Mouse (Mus musculus) MEL (cell line): Measurements from ENCODE around the gene Tmem190. TPM values are rescaled to one million over a fixed set of nuclear protein-coding genes. Genes with fewer than 3 reads are reported as not detected.

Experiments
- DNase-seq: peaks from one replicate; pipeline ENCODE4 v3.0.0; 2011; ENCODE audit warnings: low read depth, low spot score
- H3K27ac ChIP-seq: 2 replicates; pipeline ENCODE4 v1.5.1; 2012; ENCODE audit warnings: low read depth, mild to moderate bottlenecking, control low read depth, low read length, moderate library complexity; ENCODE audit not compliant: control insufficient read depth
- H3K27me3 ChIP-seq, 2 experiments: fragments of 150-350 bp in 1 of 2; sonication (generic) in 1 of 2; 2 replicates each; pipeline ENCODE4 v1.6.1; 2012; ENCODE audit warnings: low read length in 2 of 2, mild to moderate bottlenecking in 2 of 2, improper control_type of control experiment in 1 of 2, moderate library complexity in 1 of 2; ENCODE audit not compliant: insufficient read depth in 2 of 2, control insufficient read depth in 1 of 2
- H3K36me3 ChIP-seq, 2 experiments: 2 replicates each; pipeline ENCODE4 v1.6.1; 2012 to 2014; ENCODE audit warnings: low read length in 2 of 2, improper control_type of control experiment in 1 of 2, inconsistent platforms in 1 of 2, mild to moderate bottlenecking in 1 of 2; ENCODE audit not compliant: insufficient read depth in 2 of 2, control insufficient read depth in 1 of 2
- H3K4me1 ChIP-seq, 2 experiments: fragments of 150-350 bp in 1 of 2; sonication (generic) in 1 of 2; 2 replicates each; pipeline ENCODE4 v1.6.1; 2012; ENCODE audit warnings: low read length in 2 of 2, improper control_type of control experiment in 1 of 2, mild to moderate bottlenecking in 1 of 2; ENCODE audit not compliant: insufficient read depth in 2 of 2, control insufficient read depth in 1 of 2
- H3K4me3 ChIP-seq, 2 experiments: fragments of 150-350 bp in 1 of 2; sonication (generic) in 1 of 2; 2 replicates each; pipeline ENCODE4 v1.5.1; 2012; ENCODE audit warnings: low read depth in 2 of 2, low read length in 2 of 2, mild to moderate bottlenecking in 2 of 2, moderate library complexity in 2 of 2, control low read depth in 1 of 2, improper control_type of control experiment in 1 of 2; ENCODE audit not compliant: control insufficient read depth in 1 of 2, insufficient read depth in 1 of 2
- H3K79me2 ChIP-seq: 2 replicates; pipeline ENCODE4 v1.6.1; 2012; ENCODE audit warnings: mild to moderate bottlenecking, low read length, moderate library complexity; ENCODE audit not compliant: control insufficient read depth, poor library complexity, insufficient read depth
- H3K9ac ChIP-seq: 2 replicates; pipeline ENCODE4 v1.6.1; 2012; ENCODE audit warnings: low read depth, mild to moderate bottlenecking, control low read depth, low read length, moderate library complexity; ENCODE audit not compliant: control insufficient read depth, poor library complexity, severe bottlenecking
- H3K9me3 ChIP-seq: fragments of 150-350 bp; sonication (generic); replicated peaks from 2 replicates; pipeline ENCODE4 v1.6.1; 2012; ENCODE audit warnings: mild to moderate bottlenecking, low read length, improper control_type of control experiment, moderate library complexity; ENCODE audit not compliant: insufficient read depth
- BHLHE40 ChIP-seq: IDR thresholded peaks from 2 replicates; pipeline ENCODE4 v1.6.1; 2012; ENCODE audit warnings: low read depth, mild to moderate bottlenecking, inconsistent platforms, low read length, improper control_type of control experiment, borderline replicate concordance
- CHD1 ChIP-seq: IDR thresholded peaks from 2 replicates; pipeline ENCODE4 v1.6.1; 2012; ENCODE audit warnings: low read depth, mild to moderate bottlenecking, inconsistent platforms, low read length, improper control_type of control experiment
- CHD2 ChIP-seq: IDR thresholded peaks from 2 replicates; pipeline ENCODE4 v1.6.1; 2011; ENCODE audit warnings: low read length, improper control_type of control experiment
- CTCF ChIP-seq, 3 experiments: IDR thresholded peaks in 2 of 3; conservative IDR thresholded peaks in 1 of 3; 2 replicates each; pipeline ENCODE4 v1.5.1; 2011 to 2012; ENCODE audit warnings: low read length in 3 of 3, low read depth in 2 of 3, mild to moderate bottlenecking in 2 of 3, improper control_type of control experiment in 1 of 3, inconsistent platforms in 1 of 3, mixed read lengths in 1 of 3, moderate library complexity in 1 of 3; ENCODE audit not compliant: control insufficient read depth in 1 of 3, insufficient read depth in 1 of 3, poor library complexity in 1 of 3, severe bottlenecking in 1 of 3
- E2F4 ChIP-seq: IDR thresholded peaks from 2 replicates; pipeline ENCODE4 v1.6.1; 2011; ENCODE audit warnings: low read depth, low read length, improper control_type of control experiment, borderline replicate concordance
- ELF1 ChIP-seq: IDR thresholded peaks from 2 replicates; pipeline ENCODE4 v1.6.1; 2014; ENCODE audit warnings: low read depth, mild to moderate bottlenecking, inconsistent platforms, low read length, improper control_type of control experiment, moderate library complexity
- GABPA ChIP-seq: IDR thresholded peaks from 2 replicates; pipeline ENCODE4 v1.6.1; 2012; ENCODE audit warnings: low read depth, mild to moderate bottlenecking, inconsistent platforms, low read length, improper control_type of control experiment, moderate library complexity
- HCFC1 ChIP-seq: IDR thresholded peaks from 2 replicates; pipeline ENCODE4 v1.6.1; 2012; ENCODE audit warnings: low read depth, mild to moderate bottlenecking, inconsistent platforms, low read length, improper control_type of control experiment, moderate library complexity
- JUND ChIP-seq: IDR thresholded peaks from 2 replicates; pipeline ENCODE4 v1.6.1; 2011; ENCODE audit warnings: low read depth, mild to moderate bottlenecking, improper control_type of control experiment, low read length
- MAFK ChIP-seq: IDR thresholded peaks from 2 replicates; pipeline ENCODE4 v1.6.1; 2011; ENCODE audit warnings: low read depth, mild to moderate bottlenecking, low read length, improper control_type of control experiment, borderline replicate concordance
- MAX ChIP-seq: IDR thresholded peaks from 2 replicates; pipeline ENCODE4 v1.6.1; 2011; ENCODE audit warnings: low read length, improper control_type of control experiment
- MAZ ChIP-seq: IDR thresholded peaks from 2 replicates; pipeline ENCODE4 v1.6.1; 2012; ENCODE audit warnings: low read depth, mild to moderate bottlenecking, inconsistent platforms, low read length, improper control_type of control experiment
- MYB ChIP-seq: IDR thresholded peaks from 2 replicates; pipeline ENCODE4 v1.6.1; 2011; ENCODE audit warnings: mild to moderate bottlenecking, low read depth, low read length, improper control_type of control experiment
- MYC ChIP-seq: IDR thresholded peaks from 2 replicates; pipeline ENCODE4 v1.6.1; 2011; ENCODE audit warnings: low read depth, mild to moderate bottlenecking, low read length, improper control_type of control experiment, moderate library complexity
- NELFE ChIP-seq: IDR thresholded peaks from 2 replicates; pipeline ENCODE4 v1.6.1; 2011; ENCODE audit warnings: low read depth, low read length, improper control_type of control experiment
- POLR2A ChIP-seq, 2 experiments: IDR thresholded peaks; 2 replicates each; pipeline ENCODE4 v1.6.1; 2011 to 2012; ENCODE audit warnings: low read length in 2 of 2, mild to moderate bottlenecking in 2 of 2, control low read depth in 1 of 2, improper control_type of control experiment in 1 of 2, low read depth in 1 of 2, moderate library complexity in 1 of 2; ENCODE audit not compliant: control insufficient read depth in 1 of 2, insufficient read depth in 1 of 2, poor library complexity in 1 of 2
- POLR2AphosphoS2 ChIP-seq: IDR thresholded peaks from 2 replicates; pipeline ENCODE4 v1.6.1; 2011; ENCODE audit warnings: low read length, improper control_type of control experiment
- POLR2AphosphoS5 ChIP-seq: IDR thresholded peaks from 2 replicates; pipeline ENCODE4 v1.6.1; 2012; ENCODE audit warnings: low read depth, borderline replicate concordance, mild to moderate bottlenecking, inconsistent platforms, low read length, moderate library complexity, mixed read lengths
- RAD21 ChIP-seq: IDR thresholded peaks from 2 replicates; pipeline ENCODE4 v1.6.1; 2011; ENCODE audit warnings: mild to moderate bottlenecking, low read depth, low read length, improper control_type of control experiment
- RCOR1 ChIP-seq: IDR thresholded peaks from 2 replicates; pipeline ENCODE4 v1.6.1; 2012; ENCODE audit warnings: low read depth, mild to moderate bottlenecking, inconsistent platforms, low read length, improper control_type of control experiment
- SMC3 ChIP-seq: IDR thresholded peaks from 2 replicates; pipeline ENCODE4 v1.6.1; 2011; ENCODE audit warnings: low read depth, low read length, improper control_type of control experiment
- TBP ChIP-seq: IDR thresholded peaks from 2 replicates; pipeline ENCODE4 v1.8.0; 2011; ENCODE audit warnings: low read depth, low read length, improper control_type of control experiment
- TCF12 ChIP-seq: IDR thresholded peaks from 2 replicates; pipeline ENCODE4 v1.6.1; 2014; ENCODE audit warnings: low read depth, mild to moderate bottlenecking, inconsistent platforms, low read length, improper control_type of control experiment, moderate library complexity
- UBTF ChIP-seq: IDR thresholded peaks from 2 replicates; pipeline ENCODE4 v1.6.1; 2012; ENCODE audit warnings: low read depth, mild to moderate bottlenecking, inconsistent platforms, low read length, improper control_type of control experiment, moderate library complexity, borderline replicate concordance; ENCODE audit not compliant: insufficient read depth
- USF1 ChIP-seq: IDR thresholded peaks from 2 replicates; pipeline ENCODE4 v1.6.1; 2014; ENCODE audit warnings: low read depth, mild to moderate bottlenecking, inconsistent platforms, low read length, improper control_type of control experiment, moderate library complexity
- USF2 ChIP-seq, 2 experiments: IDR thresholded peaks; 2 replicates each; pipeline ENCODE4 v1.6.1; 2011 to 2012; ENCODE audit warnings: improper control_type of control experiment in 2 of 2, low read length in 2 of 2, borderline replicate concordance in 1 of 2, inconsistent platforms in 1 of 2, low read depth in 1 of 2, mild to moderate bottlenecking in 1 of 2; ENCODE audit not compliant: insufficient read depth in 1 of 2
- ZC3H11A ChIP-seq: IDR thresholded peaks from 2 replicates; pipeline ENCODE4 v1.6.1; 2012; ENCODE audit warnings: low read depth, mild to moderate bottlenecking, inconsistent platforms, low read length, improper control_type of control experiment
- ZKSCAN1 ChIP-seq: IDR thresholded peaks from 2 replicates; pipeline ENCODE4 v1.6.1; 2012; ENCODE audit warnings: low read depth, mild to moderate bottlenecking, inconsistent platforms, low read length, improper control_type of control experiment, moderate library complexity
- ZMIZ1 ChIP-seq: IDR thresholded peaks from 2 replicates; pipeline ENCODE4 v1.6.1; 2012; ENCODE audit warnings: low read depth, mild to moderate bottlenecking, inconsistent platforms, low read length, improper control_type of control experiment, moderate library complexity
- ZNF384 ChIP-seq: IDR thresholded peaks from 2 replicates; pipeline ENCODE4 v1.6.1; 2012; ENCODE audit warnings: low read depth, mild to moderate bottlenecking, inconsistent platforms, low read length, improper control_type of control experiment
- polyA plus RNA-seq, 2 experiments: library from polyadenylated mRNA; stranded (reverse) in 1 of 2; unstranded in 1 of 2; fragments of >175 nt in 1 of 2; fragments of >200 nt in 1 of 2; gene quantifications; 2 replicates each; pipeline versions ENCODE4 v1.2.1 to v1.2.4; 2012; ENCODE audit warnings: low replicate concordance in 2 of 2, low read depth in 1 of 2; ENCODE audit not compliant: insufficient read length in 2 of 2, insufficient read depth in 1 of 2, missing spikeins in 1 of 2
- total RNA-seq: library from RNA; depleted of rRNA; stranded (reverse); fragments of 300-350 nt; gene quantifications from 2 replicates; pipeline ENCODE4 v1.2.3, GENCODE M21; 2012

Gene Tmem190
- total and polyA plus RNA-seq, 3 experiments, result 1.6 TPM; not detected in 2

- Histone ChIP-seq H3K9ac (peak overlapping the region; percentile 50), H3K4me3 (peak overlapping the region; percentile 31 to 59), H3K4me1 (peaks cover 2 to 10% of the 10 kb centered on the region in 2 experiments), H3K9me3 (no peaks in the 10 kb centered on the region), H3K79me2 (no peaks in the 10 kb centered on the region; the same call in 1 of the 2 replicates), H3K27ac (peak overlapping the region; percentile 12; the same call in 1 of the 2 replicates)
- TF ChIP-seq NELFE, result 0 out of 2 replicates have a peak, but pooled peaks have one; percentile 25
- TF ChIP-seq CTCF (IDR thresholded peaks at IDR 0.05 in 2 of 3, conservative IDR thresholded peaks at IDR 0.05 in 1 of 3; ENCODE audit: control insufficient read depth in 1 of 3, insufficient read depth in 1 of 3, low read depth in 2 of 3, low read length in 3 of 3, poor library complexity in 1 of 3, severe bottlenecking in 1 of 3), result no peak
- TF ChIP-seq, all 39 proteins: peak for 1
- Histone ChIP-seq H3K27me3 (no peaks in the 10 kb centered on the region), H3K36me3 (peaks cover 0 to 4% of the 10 kb centered on the region in 2 experiments; a peak in 2 of 4 replicates)
- DNase-seq, result no peak
Observed at GRCm38 (mm10) chr7:4739041-4739543, 43.6 kb upstream of the Tmem190 start.

- Histone ChIP-seq H3K4me3 (peak within 1 kb of the TSS; percentile 58 to 74), H3K4me1 (peaks cover 2 to 10% of the 10 kb centered on the region in 2 experiments)
- DNase-seq, result peak; percentile 99
- no peak for TF ChIP-seq ZKSCAN1
- no peak; the same call in 1 of the 2 replicates for TF ChIP-seq MAX
- TF ChIP-seq JUND, result no peak
- peak; percentile 95 for TF ChIP-seq TBP
- TF ChIP-seq CHD2, result peak; percentile 90
- peak; percentile 73; the same call in 1 of the 2 replicates for TF ChIP-seq NELFE
- TF ChIP-seq POLR2AphosphoS5, result no peak
- no peak for TF ChIP-seq CHD1
- TF ChIP-seq ZC3H11A, result no peak
- no peak for TF ChIP-seq MAFK
- TF ChIP-seq UBTF, result no peak
- no peak for TF ChIP-seq GABPA
- peak; percentile 57; the same call in 1 of the 2 replicates for TF ChIP-seq POLR2AphosphoS2
- no peak for TF ChIP-seq USF1
- peak; percentile 70 for TF ChIP-seq HCFC1
- TF ChIP-seq MYB, result no peak
- no peak for TF ChIP-seq RAD21
- no peak for TF ChIP-seq MAZ
- TF ChIP-seq BHLHE40, result no peak
- peak; percentile 58 for TF ChIP-seq ELF1
- no peak for TF ChIP-seq USF2 (IDR thresholded peaks at IDR 0.05; ENCODE audit: borderline replicate concordance in 1 of 2, insufficient read depth in 1 of 2, low read depth in 1 of 2, low read length in 2 of 2)
- TF ChIP-seq POLR2A (IDR thresholded peaks at IDR 0.05; ENCODE audit: control insufficient read depth in 1 of 2, insufficient read depth in 1 of 2, low read depth in 1 of 2, low read length in 2 of 2, poor library complexity in 1 of 2), result peak in 1 of 2 experiments; percentile 73; a peak in 2 of 4 replicates
- no peak for TF ChIP-seq ZNF384
- no peak for TF ChIP-seq RCOR1
- TF ChIP-seq ZMIZ1, result no peak
- no peak for TF ChIP-seq SMC3
- no peak for TF ChIP-seq TCF12
- TF ChIP-seq MYC, result no peak
- no peak for TF ChIP-seq E2F4
Observed at GRCm38 (mm10) chr7:4739544-4740275, 43.0 kb upstream of the Tmem190 start, which contains the start of gene Kmt5c. TSS of gene Kmt5c (plus strand) at chr7:4740115.

More at GRCm38 (mm10) chr7:4739544-4740275, 43.0 kb upstream of the Tmem190 start, which contains the start of gene Kmt5c:
- no peaks in the 10 kb centered on the region; the same call in 1 of the 2 replicates for H3K79me2 ChIP-seq
- peaks cover 0 to 4% of the 10 kb centered on the region in 2 experiments; a peak in 2 of 4 replicates for H3K36me3 ChIP-seq
- no peaks in the 10 kb centered on the region for H3K27me3 ChIP-seq
- no peaks in the 10 kb centered on the region for H3K9me3 ChIP-seq
- H3K27ac ChIP-seq, result peak within 1 kb of the TSS; percentile 61
- H3K9ac ChIP-seq, result peak within 1 kb of the TSS; percentile 82
